Mouse (Mus musculus) 3134 (cell line): ENCODE data around the gene Mknk1.

Experiments used
- DNase-seq: peaks from one replicate; pipeline ENCODE4 v3.0.0-alpha.2; 2011; ENCODE audit warnings: low spot score; ENCODE audit not compliant: insufficient read length; ENCODE audit errors: extremely low read depth

Mknk1 gene

DNA sequence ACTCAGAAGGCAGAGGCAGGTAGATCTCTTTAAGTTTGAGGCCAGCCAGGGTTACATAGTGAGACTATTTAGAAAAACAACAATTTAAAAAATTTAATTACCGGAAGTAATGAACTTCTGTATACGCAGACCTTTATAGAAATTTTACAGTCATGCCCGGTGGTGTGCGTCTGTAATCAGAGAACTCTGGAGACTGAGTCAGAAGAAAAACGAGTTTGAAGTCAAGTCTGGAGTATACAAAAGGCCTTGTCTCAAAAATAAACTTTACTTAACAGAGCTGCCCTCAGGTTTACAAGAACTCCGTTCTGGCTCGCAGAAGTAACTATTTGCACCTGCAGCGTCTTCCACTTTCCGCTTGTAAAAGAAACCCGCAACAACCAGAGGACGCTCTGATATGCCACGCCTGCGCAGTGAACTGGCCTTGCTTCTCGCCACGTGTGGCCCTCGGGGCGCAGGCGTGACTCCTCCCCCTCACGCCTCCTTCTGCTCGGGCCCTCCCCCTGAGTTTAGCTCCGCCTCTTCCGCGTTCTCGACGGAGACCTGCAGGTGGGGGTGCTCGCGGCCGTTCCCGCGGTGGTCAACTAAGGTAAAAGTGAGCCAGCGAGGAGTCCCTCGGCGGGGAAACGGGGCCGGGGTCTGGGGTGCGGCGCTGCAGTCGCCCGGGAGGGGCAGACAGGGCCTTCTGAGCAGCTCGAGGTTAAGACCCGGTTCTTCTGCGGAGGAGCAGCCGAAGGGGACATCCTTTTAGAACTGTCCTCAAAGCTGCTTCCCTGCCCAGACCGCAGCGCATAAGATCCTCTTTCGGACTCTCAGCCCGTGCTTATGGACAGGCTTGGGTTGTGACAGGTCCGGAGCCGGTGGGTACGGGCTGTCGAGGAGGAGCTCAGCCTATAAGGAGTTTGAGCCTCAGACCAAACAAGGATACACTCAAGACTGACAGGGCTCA, at the start of gene Mknk1:
Gene Mknk1 (plus strand): TSS at position 503 of the 946 bp plus-strand sequence.
- DNase-seq, result peak; percentile 92

DNA sequence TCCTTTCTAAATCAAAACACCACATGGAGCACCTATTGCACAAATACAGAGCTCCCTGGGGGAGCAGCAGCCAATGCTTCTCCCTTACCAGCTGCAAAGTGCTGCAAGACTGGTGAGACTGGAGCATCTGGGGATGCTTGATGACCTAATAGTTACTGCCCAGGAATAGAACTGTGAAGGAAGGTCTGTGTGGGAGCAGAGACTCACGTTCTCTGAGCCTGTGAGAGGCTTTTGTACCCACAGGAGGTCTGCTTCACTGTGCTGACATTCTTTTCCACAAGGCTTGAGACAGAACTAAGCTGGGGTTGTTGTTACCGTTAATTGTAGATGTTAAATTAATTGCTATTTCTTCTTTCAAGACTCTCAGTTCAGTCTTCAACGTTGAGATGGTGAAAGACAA, 48.1 kb upstream of the Mknk1 start:
- DNase-seq, result no peak

DNA sequence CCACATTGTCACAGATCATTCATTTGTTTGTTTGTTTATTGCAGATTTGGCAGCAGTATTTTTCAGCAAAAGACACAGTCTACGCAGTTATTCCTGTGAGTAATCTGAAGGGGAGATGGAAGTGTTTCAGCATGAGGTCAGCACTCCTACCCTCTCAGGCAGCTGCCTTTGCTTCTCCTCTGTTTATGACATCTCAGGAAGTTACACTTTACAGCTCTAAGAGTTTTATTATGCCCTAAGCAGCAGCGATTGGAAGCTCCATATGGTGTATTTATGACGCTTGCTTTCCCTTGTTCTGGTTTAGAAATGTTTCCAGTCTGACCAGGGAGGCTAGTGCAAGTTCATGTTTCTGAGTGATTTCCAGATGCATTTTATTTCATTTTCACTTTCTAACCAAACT, 43.6 kb upstream of the Mknk1 start:
- DNase-seq, result no peak

DNA sequence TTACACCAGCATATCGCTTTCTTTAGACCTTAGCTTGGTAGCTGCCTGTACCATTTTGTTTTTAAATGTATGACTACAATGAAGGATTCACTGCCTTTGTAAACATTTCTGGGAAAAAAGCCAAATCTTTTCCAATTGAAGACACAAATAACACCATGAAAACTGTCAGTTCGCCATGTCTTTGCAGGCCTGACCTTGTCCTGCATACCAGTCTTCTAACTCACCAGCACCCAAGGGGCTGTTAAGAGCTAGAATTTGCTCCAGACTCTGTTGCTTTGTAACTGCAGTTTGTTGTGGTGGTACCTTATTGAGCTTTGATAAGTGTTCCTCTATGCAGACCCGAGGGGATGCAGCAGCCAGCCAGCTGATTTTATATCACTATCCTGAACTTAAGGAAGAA, 39.0 kb upstream of the Mknk1 start:
- DNase-seq, result no peak

DNA sequence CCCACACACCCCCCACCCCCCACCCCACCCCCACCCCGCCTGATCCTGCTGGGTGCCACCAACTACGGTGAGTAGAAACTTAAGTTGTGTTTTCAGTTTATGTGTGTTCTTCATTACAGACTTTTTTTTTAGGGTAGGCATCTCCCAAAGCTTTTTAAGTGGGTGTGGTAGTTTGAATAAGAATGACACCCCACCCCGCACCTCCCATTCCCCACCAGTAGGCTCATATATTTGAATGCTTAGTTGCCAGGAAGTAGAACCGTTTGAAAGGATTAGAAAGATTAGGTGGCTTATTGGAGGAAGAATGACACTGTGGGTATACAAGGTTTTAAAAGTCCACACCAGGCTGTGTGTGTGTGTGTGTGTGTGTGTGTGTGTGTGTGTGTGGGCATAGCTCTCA, 26.7 kb upstream of the Mknk1 start:
- DNase-seq, result no peak

DNA sequence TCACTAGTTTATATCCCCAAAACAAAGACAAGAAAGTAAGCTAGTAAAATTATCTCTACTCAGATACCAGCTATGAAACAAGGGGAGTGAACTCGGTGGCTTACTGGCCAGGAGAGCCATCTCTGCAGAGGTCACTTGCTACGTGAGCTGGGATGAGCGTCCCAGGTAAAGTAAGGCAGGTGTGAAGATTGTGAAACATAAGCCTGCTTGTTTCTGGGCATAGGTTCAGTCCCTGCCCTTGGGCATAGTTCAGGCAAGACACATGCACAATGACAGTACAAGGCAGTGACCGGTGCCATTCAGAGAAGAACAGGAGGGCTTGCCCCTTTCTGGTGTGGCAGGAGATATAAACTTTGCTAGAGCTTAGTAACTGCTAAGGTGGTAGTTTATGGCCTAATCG, 23.4 kb upstream of the Mknk1 start:
- DNase-seq, result no peak

DNA sequence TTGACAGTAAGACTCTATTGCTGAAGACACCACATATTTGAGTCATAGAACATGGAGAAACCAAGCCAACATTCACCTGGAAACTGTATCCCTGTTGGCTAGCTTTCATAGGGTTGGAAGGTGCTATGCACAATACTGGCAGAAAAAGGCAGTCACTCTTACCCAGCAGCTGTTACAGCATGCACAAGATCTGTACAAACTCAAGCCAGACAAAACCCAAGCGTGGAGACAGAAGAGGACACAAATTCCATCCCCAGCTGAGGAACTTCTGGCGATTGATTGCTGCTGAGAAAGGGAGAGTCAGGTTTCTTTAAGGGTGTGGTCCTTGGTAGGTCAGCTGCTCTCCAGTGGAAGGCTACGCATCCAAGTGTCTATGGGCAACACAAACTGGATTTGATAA, 18.8 kb upstream of the Mknk1 start:
- no peak for DNase-seq

DNA sequence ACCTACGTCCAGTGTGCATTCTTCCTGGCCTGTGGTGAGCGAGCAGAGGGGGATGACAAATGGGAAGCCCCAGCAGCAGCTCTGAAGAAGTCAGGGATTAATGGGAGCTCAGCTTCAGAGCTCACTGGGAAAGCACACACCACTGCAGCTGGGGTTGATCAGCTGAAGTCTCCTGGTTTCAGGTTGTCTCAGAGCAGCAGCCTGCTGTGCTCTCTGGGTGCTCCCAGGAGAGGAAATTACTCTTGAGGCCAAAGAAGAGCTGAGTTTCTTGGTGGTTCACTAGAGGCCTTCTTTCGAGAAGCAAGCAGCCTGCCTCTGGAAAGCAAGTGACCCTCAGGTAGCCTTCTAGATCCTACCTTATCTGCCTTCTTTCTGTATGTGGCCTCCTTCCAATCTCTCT, 18.1 kb upstream of the Mknk1 start:
- no peak for DNase-seq

DNA sequence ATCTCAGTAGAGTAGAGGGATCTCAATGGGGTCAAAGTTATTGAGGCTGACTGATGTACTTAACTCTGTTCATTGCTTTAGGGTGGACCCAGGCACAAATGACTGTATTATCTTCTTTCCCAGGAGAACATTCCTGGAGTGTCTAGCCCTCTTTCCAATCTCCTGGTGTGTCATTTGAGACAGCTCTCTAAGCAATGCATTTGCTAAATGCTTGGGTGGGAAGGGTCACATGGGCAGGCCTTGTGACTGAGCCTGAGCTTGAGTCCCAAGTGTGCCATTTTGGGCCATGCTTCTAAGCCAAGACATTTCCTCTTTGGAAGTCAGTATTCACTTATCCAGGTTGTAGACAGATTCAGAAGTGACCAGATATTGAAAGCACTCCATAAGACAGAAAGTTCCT, 17.6 kb upstream of the Mknk1 start:
- DNase-seq, result no peak

DNA sequence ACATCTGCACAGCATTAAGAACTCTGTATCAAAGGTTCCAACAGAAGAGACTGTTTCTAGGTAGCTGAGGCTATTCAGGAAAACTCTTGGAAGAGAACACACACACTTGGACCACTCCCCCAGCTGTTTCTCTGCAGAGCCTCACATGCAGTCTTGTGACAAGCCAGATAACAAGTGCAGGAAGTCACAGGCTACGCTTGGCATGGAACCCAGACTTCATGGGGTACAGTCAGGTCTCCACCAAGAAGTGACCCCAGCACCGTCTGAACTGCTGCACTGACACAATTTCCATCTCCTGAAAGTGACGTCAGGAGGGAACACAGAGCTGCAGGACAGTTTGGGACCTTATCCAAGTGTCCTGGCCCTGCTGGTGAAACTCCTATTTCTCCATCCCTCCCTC, 17.1 kb upstream of the Mknk1 start:
- no peak for DNase-seq

DNA sequence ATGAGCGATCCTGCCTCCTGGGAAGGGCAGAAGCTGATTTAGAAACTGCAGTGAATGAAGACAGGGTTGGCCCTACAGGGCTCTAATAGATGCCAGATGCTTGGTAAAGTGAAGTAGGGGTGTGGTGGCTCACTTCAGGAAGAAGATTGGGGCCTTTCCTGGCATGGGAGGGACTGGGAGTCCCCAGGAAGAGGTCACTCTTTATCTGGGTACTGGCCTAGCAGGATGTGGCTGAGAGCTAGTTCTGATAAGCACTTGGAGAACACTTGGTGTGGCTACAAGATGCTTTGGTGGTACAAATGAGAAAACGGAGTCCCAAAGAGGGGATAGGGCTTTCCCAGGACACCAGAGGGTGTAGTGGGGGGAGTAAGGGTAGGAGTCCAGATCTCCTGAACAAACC, 14.8 kb upstream of the Mknk1 start:
- no peak for DNase-seq

DNA sequence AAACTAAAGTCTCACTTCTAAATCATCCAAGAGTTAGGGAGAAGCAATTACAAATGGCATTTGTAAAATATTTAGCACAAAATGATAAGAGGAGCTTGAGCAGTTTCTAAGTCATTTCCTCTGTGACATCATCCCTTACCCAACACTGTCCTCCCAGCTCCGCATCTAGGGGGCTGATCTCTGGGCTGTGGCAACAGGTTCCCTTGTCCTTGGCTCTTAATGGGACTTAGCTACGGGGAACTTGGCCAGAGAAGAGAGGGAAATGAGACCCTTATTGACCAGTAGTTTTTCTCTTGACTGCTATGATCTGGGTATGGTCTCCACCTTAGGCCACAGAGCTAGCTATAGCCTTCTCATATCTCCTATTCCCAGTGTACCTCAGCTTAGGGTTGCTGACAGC, 13.7 kb upstream of the Mknk1 start:
- DNase-seq, result no peak

DNA sequence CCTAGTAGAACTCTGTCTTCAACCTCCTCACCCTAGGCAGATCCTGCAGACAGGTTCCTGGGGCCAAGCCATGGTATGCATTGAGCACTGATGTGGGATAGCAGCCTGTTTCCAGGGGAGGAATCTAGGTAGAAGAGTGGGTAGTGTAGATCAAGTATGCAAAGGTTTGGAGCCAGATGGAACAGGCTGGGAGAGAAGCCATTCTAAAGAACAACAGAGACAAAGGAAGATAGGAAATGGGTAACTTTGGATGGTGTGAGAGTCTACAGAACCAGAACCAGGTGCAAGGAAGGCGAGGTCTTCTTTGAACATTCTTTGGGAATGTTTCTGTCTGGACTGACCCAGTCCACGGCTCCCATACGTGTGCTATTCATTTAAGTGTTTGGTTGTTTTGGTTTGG, 11.9 kb upstream of the Mknk1 start:
- DNase-seq, result no peak

DNA sequence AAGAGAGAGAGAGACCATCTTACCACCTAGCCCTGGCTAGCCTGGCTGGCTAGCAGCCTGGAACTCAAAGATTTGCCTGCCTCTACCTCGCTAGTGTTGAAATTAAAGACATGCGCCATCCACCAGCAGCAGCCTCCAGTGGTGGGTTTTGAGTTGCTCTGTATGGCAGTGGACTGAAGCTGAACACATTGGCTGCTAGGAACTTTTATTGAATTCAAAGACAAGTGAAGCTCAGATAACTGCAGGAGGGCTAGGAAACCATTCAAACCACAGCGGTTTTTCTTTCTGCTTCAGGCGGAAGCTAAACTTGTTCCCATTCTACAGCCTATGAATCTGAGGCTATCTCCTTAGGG, 11.5 kb upstream of the Mknk1 start:
- no peak for DNase-seq

DNA sequence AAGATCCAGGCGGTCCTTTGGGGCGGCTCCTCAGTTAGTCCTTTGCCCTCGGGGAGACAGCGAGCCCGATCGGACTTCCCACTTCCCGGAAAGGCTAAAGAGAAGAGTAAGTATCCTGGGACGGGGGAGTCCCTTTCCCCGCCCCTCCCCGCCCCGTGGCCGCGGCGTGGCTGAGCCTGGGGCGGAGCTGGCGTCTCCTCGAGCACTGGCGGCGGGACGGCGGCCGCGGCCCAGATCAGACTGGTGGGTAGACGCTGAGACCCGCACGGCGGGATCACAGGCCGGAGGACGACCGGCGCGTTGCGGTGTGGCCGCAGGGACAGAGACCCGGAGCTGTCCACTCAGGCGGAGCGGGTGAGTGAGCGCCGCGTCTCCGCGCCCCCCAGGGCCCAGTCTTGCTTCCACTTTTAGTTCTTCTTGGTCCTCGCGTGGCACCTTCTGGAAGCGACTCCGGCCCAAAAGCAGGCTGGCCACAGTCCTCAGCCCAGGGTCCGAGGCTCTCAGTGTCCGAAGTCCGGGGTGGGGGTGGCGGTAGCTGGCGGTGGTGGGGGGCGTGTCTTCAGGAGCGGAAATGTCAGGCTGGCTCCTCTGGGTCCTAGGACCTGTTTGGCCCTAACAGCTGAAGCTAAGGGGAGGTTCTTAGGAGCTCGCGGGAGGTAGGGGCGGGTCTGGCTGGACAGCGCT, 11.0 kb upstream of the Mknk1 start, which contains the start of gene Mob3c:
Gene Mob3c (plus strand): TSS at position 205 of the 684 bp plus-strand sequence.
- DNase-seq, result peak; percentile 90

DNA sequence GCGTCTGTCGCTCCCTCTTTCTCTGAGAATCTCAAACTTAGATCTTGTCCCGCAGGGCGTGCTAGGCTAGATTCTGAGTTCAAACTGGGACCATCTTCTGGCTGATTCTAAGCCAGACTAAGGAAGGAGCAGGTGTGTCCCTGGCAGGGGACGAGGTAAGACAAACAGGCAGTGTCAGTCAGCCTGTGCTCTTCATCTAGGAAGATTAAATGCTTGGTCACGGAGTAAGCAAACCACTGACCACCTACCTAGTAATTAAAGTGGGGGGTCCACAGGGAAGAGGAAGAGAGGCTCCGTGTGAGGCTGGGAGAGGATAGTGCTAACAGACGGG, 10.5 kb upstream of the Mknk1 start:
- no peak for DNase-seq

DNA sequence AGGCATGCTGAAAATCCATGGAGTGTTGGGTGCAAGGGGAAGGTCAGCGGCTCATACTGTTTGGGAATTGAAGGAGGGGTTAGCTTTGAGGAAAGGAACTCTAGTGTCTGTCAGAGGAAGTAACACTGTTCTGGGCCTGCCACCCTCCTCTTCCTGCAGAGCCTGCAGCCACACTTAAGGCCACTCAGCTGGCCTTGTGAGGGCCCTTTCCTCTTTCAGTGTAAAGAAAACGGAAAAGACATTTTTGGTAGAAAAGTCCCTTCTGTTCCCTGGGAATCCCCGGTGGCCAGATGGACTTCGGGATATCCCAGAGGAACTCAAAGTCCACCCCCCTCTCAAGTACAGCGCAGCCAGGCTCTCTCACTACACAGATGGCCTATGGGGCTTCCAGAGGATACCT, 8.5 kb upstream of the Mknk1 start:
- no peak for DNase-seq

DNA sequence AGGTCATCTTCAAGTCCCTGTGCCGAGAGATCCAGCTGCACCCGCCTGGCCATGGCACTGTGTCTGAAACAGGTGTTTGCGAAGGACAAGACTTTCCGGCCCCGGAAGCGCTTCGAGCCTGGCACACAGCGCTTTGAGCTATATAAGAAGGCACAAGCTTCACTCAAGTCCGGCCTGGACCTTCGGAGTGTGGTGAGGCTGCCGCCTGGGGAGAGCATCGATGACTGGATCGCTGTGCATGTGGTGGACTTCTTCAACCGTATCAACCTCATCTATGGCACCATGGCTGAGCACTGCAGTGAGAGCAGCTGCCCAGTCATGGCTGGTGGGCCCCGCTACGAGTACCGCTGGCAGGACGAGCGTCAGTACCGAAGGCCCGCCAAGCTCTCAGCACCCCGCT, 7.8 kb upstream of the Mknk1 start:
- DNase-seq, result no peak

DNA sequence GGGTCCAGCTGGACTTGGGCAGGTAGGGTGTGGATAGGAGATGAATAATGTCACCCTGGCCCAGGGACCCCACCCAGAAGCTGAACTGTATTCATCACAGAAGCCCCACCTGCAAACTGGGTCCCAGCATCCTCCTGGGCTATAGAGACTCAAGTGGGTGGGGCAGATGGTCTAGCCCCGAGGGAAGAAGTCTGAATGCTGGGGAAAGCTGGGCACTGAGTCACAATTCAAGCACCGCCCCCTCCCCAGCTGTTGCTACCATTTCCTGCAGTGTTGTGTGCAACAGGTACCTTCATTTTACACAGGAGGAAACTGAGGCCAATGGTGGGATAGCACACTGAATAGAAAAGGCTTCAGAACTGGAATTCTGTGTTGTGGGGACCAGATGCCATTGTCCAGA, 7.0 kb upstream of the Mknk1 start:
- DNase-seq, result no peak

DNA sequence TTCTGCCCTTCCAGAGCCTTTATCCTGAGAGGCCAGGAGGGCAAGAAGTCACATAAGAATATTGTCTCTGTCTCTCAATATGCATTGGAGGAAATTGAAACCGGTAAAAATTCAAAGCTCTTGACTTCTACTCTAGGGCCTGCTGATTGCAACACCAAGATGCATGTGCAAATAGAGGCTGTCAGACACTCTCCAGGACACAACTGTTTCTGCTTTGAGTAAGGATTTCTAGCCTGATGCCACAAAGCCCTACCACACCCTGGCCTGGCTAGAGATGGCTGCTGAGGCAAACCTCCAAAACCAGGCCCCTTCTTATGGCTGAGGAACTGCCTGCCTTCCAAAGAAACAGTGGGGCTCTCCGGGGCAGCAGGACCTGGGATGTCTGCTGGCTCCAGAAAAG, 3.4 kb upstream of the Mknk1 start:
- DNase-seq, result no peak

DNA sequence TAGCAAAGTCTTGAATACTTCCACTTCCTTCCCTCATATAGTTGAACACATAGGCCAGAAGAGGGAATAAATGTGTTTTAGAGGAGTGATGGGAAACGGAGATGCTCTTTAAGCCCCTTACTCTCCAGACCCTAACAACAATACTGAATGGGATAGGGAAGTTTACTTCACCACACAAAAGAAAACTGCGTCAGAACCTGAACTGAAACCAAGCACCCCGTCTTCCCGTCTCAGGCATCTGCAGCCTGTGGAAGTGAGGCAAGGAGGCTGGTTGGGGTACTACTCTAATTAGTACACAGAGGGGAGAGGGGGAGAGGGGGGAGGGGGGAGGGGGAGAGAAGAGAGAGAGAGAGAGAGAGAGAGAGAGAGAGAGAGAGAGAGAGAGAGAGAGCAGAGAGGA, 802 bp upstream of the Mknk1 start:
- DNase-seq, result no peak

DNA sequence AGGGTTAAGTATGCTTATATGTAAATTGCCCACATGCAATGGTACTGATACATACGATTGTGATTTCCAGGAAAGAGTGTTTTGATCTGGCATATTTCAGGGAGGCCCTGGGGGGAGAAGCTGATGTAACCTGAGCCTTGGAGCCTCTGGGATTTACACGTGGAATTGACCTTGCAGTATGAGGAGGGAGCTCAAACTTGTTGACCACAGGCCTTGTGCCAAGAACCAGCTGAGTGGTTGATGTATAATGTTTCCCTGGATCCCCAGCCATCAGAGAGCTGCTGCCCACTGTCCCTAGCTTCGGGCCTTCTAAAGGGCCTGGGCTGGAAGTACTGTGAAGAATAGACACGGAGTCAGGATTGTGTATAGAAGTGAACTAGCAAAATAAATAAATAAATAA, 958 bp downstream of the Mknk1 start:
- DNase-seq, result no peak
